In genomic region chr17:56302363-56302996, GRCm38 (mm10) we compare ENCODE assay signal across 7 mouse cellular contexts. TPM values are rescaled to one million over a fixed set of nuclear protein-coding genes. Genes with fewer than 3 reads are reported as not detected.
A peak's percentile ranks its signal among the peaks of the same experiment; 100 is the strongest.
DNase-seq lines count a peak whose midpoint lies in the region; ATAC-seq and TF ChIP-seq lines count a peak whose summit lies in the region.

No protein-coding gene starts in this region.

- H3K4me2 ChIP-seq in forebrain, embryonic 11.5 days (ENCODE audit: low read depth, low read length, severe bottlenecking) = peak overlapping the region; percentile 97
- peak overlapping the region; percentile 100 for H3K4me2 ChIP-seq in kidney, postnatal 0 days (ENCODE audit: low read length)
- H3K4me2 ChIP-seq in midbrain, embryonic 16.5 days (ENCODE audit: low read length) = no peak overlapping the region

- H3K27ac ChIP-seq in forebrain, embryonic 11.5 days (ENCODE audit: low read depth, low read length) = peak overlapping the region; percentile 94
- peak overlapping the region; percentile 90 for H3K27ac ChIP-seq in kidney, postnatal 0 days
- H3K27ac ChIP-seq in midbrain, embryonic 16.5 days (ENCODE audit: low read length) = no peak overlapping the region

- H3K4me1 ChIP-seq in forebrain, embryonic 11.5 days (replicated peaks; ENCODE audit: control insufficient read depth, insufficient read depth, low read length) = peaks cover 22% of the 10 kb centered on the region
- H3K4me1 ChIP-seq in kidney, postnatal 0 days (replicated peaks; ENCODE audit: insufficient read depth, low read length) = peaks cover 13% of the 10 kb centered on the region
- H3K4me1 ChIP-seq in midbrain, embryonic 16.5 days (ENCODE audit: control insufficient read depth, insufficient read depth, low read length) = peaks cover 8% of the 10 kb centered on the region; the same call in 1 of the 2 replicates

- no peak for TF ChIP-seq CTCF in kidney, postnatal 0 days (IDR thresholded peaks at IDR 0.05; ENCODE audit: low read depth)

- 24% methylated on average over 13 of the region's 13 CpGs for WGBS in forebrain, embryonic 11.5 days
- WGBS in kidney, postnatal 0 days = 16% methylated on average over 13 of the region's 13 CpGs
- 16% methylated on average over 13 of the region's 13 CpGs for WGBS in midbrain, embryonic 16.5 days

- peak overlapping the region; percentile 45 for H3K9ac ChIP-seq in forebrain, embryonic 11.5 days (ENCODE audit: low read length)
- H3K9ac ChIP-seq in kidney, postnatal 0 days (ENCODE audit: low read depth, low read length) = peak overlapping the region; percentile 71; the same call in 1 of the 2 replicates
- no peak overlapping the region for H3K9ac ChIP-seq in midbrain, embryonic 16.5 days (ENCODE audit: low read depth, low read length)

- H3K27me3 ChIP-seq in forebrain, embryonic 11.5 days (ENCODE audit: control insufficient read depth, insufficient read depth, low read length) = no peaks in the 10 kb centered on the region
- no peaks in the 10 kb centered on the region for H3K27me3 ChIP-seq in kidney, postnatal 0 days (ENCODE audit: insufficient read depth, low read length)
- H3K27me3 ChIP-seq in midbrain, embryonic 16.5 days (ENCODE audit: control insufficient read depth, insufficient read depth, low read depth, low read length) = no peaks in the 10 kb centered on the region

- H3K9me3 ChIP-seq in forebrain, embryonic 11.5 days (ENCODE audit: control insufficient read depth, low read length) = no peaks in the 10 kb centered on the region
- H3K9me3 ChIP-seq in kidney, postnatal 0 days (replicated peaks; ENCODE audit: low read length) = no peaks in the 10 kb centered on the region
- H3K9me3 ChIP-seq in midbrain, embryonic 16.5 days (replicated peaks; ENCODE audit: control insufficient read depth, low read length, poor library complexity, severe bottlenecking) = no peaks in the 10 kb centered on the region

- H3K4me3 ChIP-seq in forebrain, embryonic 11.5 days (ENCODE audit: low read depth, low read length) = peak overlapping the region; percentile 88
- H3K4me3 ChIP-seq in kidney, postnatal 0 days (replicated peaks; ENCODE audit: low read depth, low read length) = no peak overlapping the region
- H3K4me3 ChIP-seq in midbrain, embryonic 16.5 days (ENCODE audit: low read depth, low read length) = no peak overlapping the region

- DNase-seq in 3134 (ENCODE audit: extremely low read depth, insufficient read length, low spot score) (peak; percentile 69), 416B (ENCODE audit: low read depth) (peak; percentile 68)
- peak; percentile 80 for DNase-seq in forebrain, embryonic 11.5 days (ENCODE audit: low spot score)
- DNase-seq in kidney, postnatal 0 days (ENCODE audit: low spot score) = peak; percentile 47
- DNase-seq in right cerebral cortex, postnatal 4 days = no peak
- DNase-seq in frontal cortex, postnatal 10 days (ENCODE audit: low spot score in 2 of 2) = no peak

- H3K36me3 ChIP-seq in forebrain, embryonic 11.5 days (ENCODE audit: control insufficient read depth, insufficient read depth, low read length) = peaks cover 4% of the 10 kb centered on the region; the same call in 1 of the 2 replicates
- H3K36me3 ChIP-seq in kidney, postnatal 0 days (ENCODE audit: insufficient read depth, low read length) = no peaks in the 10 kb centered on the region
- H3K36me3 ChIP-seq in midbrain, embryonic 16.5 days (ENCODE audit: control insufficient read depth, insufficient read depth, low read length) = no peaks in the 10 kb centered on the region

- peak; percentile 38 for ATAC-seq in forebrain, embryonic 11.5 days (replicated peaks; ENCODE audit: low FRiP score)
- ATAC-seq in kidney, postnatal 0 days (replicated peaks; ENCODE audit: low FRiP score, low read depth) = peak; percentile 68
- 0 out of 2 replicates have a peak, but pooled peaks have one; percentile 6 for ATAC-seq in midbrain, embryonic 16.5 days

RNA-seq across cellular contexts. Expression of gene Uhrf1, which starts 0.6 kb away (rescaled TPM):
- 197 and 223 TPM in 2 replicates for polyA plus RNA-seq in forebrain, embryonic 11.5 days (2014; fragmentation: Nextera tagmentation; extraction: Ambion mirVana)
- polyA plus RNA-seq in kidney, postnatal 0 days (2015; fragmentation: Nextera tagmentation; extraction: Ambion mirVana) = 54.3 and 67.3 TPM in 2 replicates
- 11.6 and 15.6 TPM in 2 replicates for polyA plus RNA-seq in midbrain, embryonic 16.5 days (2015; fragmentation: Nextera tagmentation; extraction: Ambion mirVana)

RNA-seq across cellular contexts. Expression of gene Arrdc5, which starts 2.4 kb away (rescaled TPM):
- not detected in 2 replicates for polyA plus RNA-seq in forebrain, embryonic 11.5 days (2014; fragmentation: Nextera tagmentation; extraction: Ambion mirVana)
- polyA plus RNA-seq in kidney, postnatal 0 days (2015; fragmentation: Nextera tagmentation; extraction: Ambion mirVana) = not detected in 2 replicates
- not detected in 2 replicates for polyA plus RNA-seq in midbrain, embryonic 16.5 days (2015; fragmentation: Nextera tagmentation; extraction: Ambion mirVana)

RNA-seq across cellular contexts. Expression of gene Plin3, which starts 9.8 kb away (rescaled TPM):
- 37.5 and 44.6 TPM in 2 replicates for polyA plus RNA-seq in forebrain, embryonic 11.5 days (2014; fragmentation: Nextera tagmentation; extraction: Ambion mirVana)
- 69.6 and 75.2 TPM in 2 replicates for polyA plus RNA-seq in kidney, postnatal 0 days (2015; fragmentation: Nextera tagmentation; extraction: Ambion mirVana)
- 10.7 and 12.3 TPM in 2 replicates for polyA plus RNA-seq in midbrain, embryonic 16.5 days (2015; fragmentation: Nextera tagmentation; extraction: Ambion mirVana)

RNA-seq across cellular contexts. Expression of gene Kdm4b, which starts 23.4 kb away (rescaled TPM):
- polyA plus RNA-seq in forebrain, embryonic 11.5 days (2014; fragmentation: Nextera tagmentation; extraction: Ambion mirVana) = 52.1 TPM in 2 replicates
- 22.4 and 23.1 TPM in 2 replicates for polyA plus RNA-seq in kidney, postnatal 0 days (2015; fragmentation: Nextera tagmentation; extraction: Ambion mirVana)
- 63.7 and 75.3 TPM in 2 replicates for polyA plus RNA-seq in midbrain, embryonic 16.5 days (2015; fragmentation: Nextera tagmentation; extraction: Ambion mirVana)

RNA-seq across cellular contexts. Expression of gene Ticam1, which starts 25.9 kb away (rescaled TPM):
- 2.5 and 3.0 TPM in 2 replicates for polyA plus RNA-seq in forebrain, embryonic 11.5 days (2014; fragmentation: Nextera tagmentation; extraction: Ambion mirVana)
- 6.9 and 7.7 TPM in 2 replicates for polyA plus RNA-seq in kidney, postnatal 0 days (2015; fragmentation: Nextera tagmentation; extraction: Ambion mirVana)
- polyA plus RNA-seq in midbrain, embryonic 16.5 days (2015; fragmentation: Nextera tagmentation; extraction: Ambion mirVana) = 1.3 TPM in 2 replicates

Comparison
In these comparisons a context has a peak if more than half of its experiments do, and no peak if none do; other contexts are left out.
1. DNase-seq: peak in 3134 (single experiment), 416B (single experiment), forebrain, embryonic 11.5 days (single experiment) and kidney, postnatal 0 days (single experiment); none in right cerebral cortex, postnatal 4 days (single experiment) and frontal cortex, postnatal 10 days (0 of 2).
2. ATAC-seq: peak in every context shown above with its lines; median percentile 68 in kidney, postnatal 0 days; 38 in forebrain, embryonic 11.5 days; 6 in midbrain, embryonic 16.5 days.